In genomic region chrX:77407925-77408324, GRCm38 (mm10) we compare ENCODE assay signal across 27 mouse cellular contexts.
DNase-seq lines count a peak whose midpoint lies in the region; ATAC-seq and TF ChIP-seq lines count a peak whose summit lies in the region.
"Had no signal": no experiment of that assay in that cellular context is flagged by ENCODE, and none has a peak within 500 bp of the region (broad histone marks: within the 10 kb centered on the region; RNA-seq: fewer than 3 reads in every experiment).

No protein-coding gene starts in this region.

- TF ChIP-seq CTCF in lung, postnatal 0 days (IDR thresholded peaks at IDR 0.05) = no peak

- no peaks in the 10 kb centered on the region for H3K27me3 ChIP-seq in lung, postnatal 0 days (replicated peaks; ENCODE audit: insufficient read depth, low read length)
- H3K27me3 ChIP-seq in midbrain, embryonic 15.5 days (replicated peaks) = no peaks in the 10 kb centered on the region
- H3K27me3 ChIP-seq: CH12.LX; embryonic facial prominence, embryonic 13.5 days; forebrain, embryonic 13.5 days; hindbrain, embryonic 12.5 days; hindbrain, embryonic 15.5 days had no signal

- H3K27ac ChIP-seq in lung, postnatal 0 days (ENCODE audit: low read length) = no peak overlapping the region
- H3K27ac ChIP-seq in midbrain, embryonic 15.5 days = no peak overlapping the region
- H3K27ac ChIP-seq: embryonic facial prominence, embryonic 10.5 days; embryonic facial prominence, embryonic 13.5 days; forebrain, embryonic 10.5 days; forebrain, embryonic 13.5 days; heart, adult 2 months; hindbrain, embryonic 12.5 days; hindbrain, embryonic 15.5 days had no signal

- peak; percentile 34; the same call in 1 of the 2 replicates for TF ChIP-seq EP300 in lung, postnatal 0 days (IDR thresholded peaks at IDR 0.05)

- no peak overlapping the region for H3K9ac ChIP-seq in lung, postnatal 0 days (replicated peaks; ENCODE audit: low read depth)
- no peak overlapping the region for H3K9ac ChIP-seq in midbrain, embryonic 15.5 days
- H3K9ac ChIP-seq: embryonic facial prominence, embryonic 13.5 days; forebrain, embryonic 13.5 days; hindbrain, embryonic 12.5 days; hindbrain, embryonic 15.5 days had no signal

- H3K4me3 ChIP-seq in lung, postnatal 0 days (ENCODE audit: low read depth, low read length) = no peak overlapping the region
- no peak overlapping the region for H3K4me3 ChIP-seq in midbrain, embryonic 15.5 days
- H3K4me3 ChIP-seq: embryonic facial prominence, embryonic 10.5 days; embryonic facial prominence, embryonic 13.5 days; forebrain, embryonic 10.5 days; forebrain, embryonic 13.5 days; heart, adult 2 months; hindbrain, embryonic 12.5 days; hindbrain, embryonic 15.5 days had no signal

- WGBS in lung, postnatal 0 days = 55% methylated on average over 3 of the region's 3 CpGs
- 52% methylated on average over 3 of the region's 3 CpGs for WGBS in midbrain, embryonic 15.5 days

- H3K4me1 ChIP-seq in lung, postnatal 0 days (ENCODE audit: insufficient read depth, low read depth, low read length) = no peaks in the 10 kb centered on the region; the same call in 1 of the 2 replicates
- H3K4me1 ChIP-seq in midbrain, embryonic 15.5 days = no peaks in the 10 kb centered on the region
- H3K4me1 ChIP-seq: embryonic facial prominence, embryonic 10.5 days; embryonic facial prominence, embryonic 13.5 days; forebrain, embryonic 10.5 days; forebrain, embryonic 13.5 days; hindbrain, embryonic 12.5 days; hindbrain, embryonic 15.5 days had no signal

- no peak overlapping the region for H3K4me2 ChIP-seq in lung, postnatal 0 days (replicated peaks; ENCODE audit: low read depth, low read length)
- H3K4me2 ChIP-seq in midbrain, embryonic 15.5 days = no peak overlapping the region
- H3K4me2 ChIP-seq: embryonic facial prominence, embryonic 13.5 days; forebrain, embryonic 13.5 days; heart, embryonic 11.5 days; hindbrain, embryonic 12.5 days; hindbrain, embryonic 15.5 days had no signal

- H3K9me3 ChIP-seq in lung, postnatal 0 days (ENCODE audit: low read length) = no peaks in the 10 kb centered on the region
- H3K9me3 ChIP-seq in midbrain, embryonic 15.5 days = no peaks in the 10 kb centered on the region
- H3K9me3 ChIP-seq: embryonic facial prominence, embryonic 10.5 days; embryonic facial prominence, embryonic 13.5 days; forebrain, embryonic 10.5 days; forebrain, embryonic 13.5 days; G1E; hindbrain, embryonic 12.5 days; hindbrain, embryonic 15.5 days had no signal

- 0 out of 2 replicates have a peak, but pooled peaks have one; percentile 19 for ATAC-seq in lung, postnatal 0 days
- ATAC-seq in midbrain, embryonic 15.5 days (replicated peaks) = no peak
- ATAC-seq: forebrain, embryonic 13.5 days; forebrain, embryonic 16.5 days; Patski had no signal

- peak; percentile 19 for DNase-seq in heart, adult 8-10 months (ENCODE audit: low spot score)
- DNase-seq in heart, adult 11 months = no peak
- DNase-seq in lung, postnatal 0 days (ENCODE audit: low spot score) = peak; percentile 57
- no peak for DNase-seq in lung, postnatal 14 days
- peak; percentile 53 for DNase-seq in brain, adult 2 months (ENCODE audit: low read depth, low spot score)
- DNase-seq: adrenal gland, adult 2 months; adrenal gland, postnatal 14 days; B cell, adult 2 months; cerebellum, adult 11-12 months; cerebellum, adult 8-10 months; cerebellum, postnatal 10 days; cerebellum, postnatal 36 days; embryo, embryonic 11 days; gastrocnemius, postnatal 25 days; heart, adult 2 months had no signal

- H3K36me3 ChIP-seq in lung, postnatal 0 days (ENCODE audit: insufficient read depth, low read length) = no peaks in the 10 kb centered on the region
- no peaks in the 10 kb centered on the region for H3K36me3 ChIP-seq in midbrain, embryonic 15.5 days (replicated peaks)
- H3K36me3 ChIP-seq: embryonic facial prominence, embryonic 10.5 days; embryonic facial prominence, embryonic 13.5 days; forebrain, embryonic 10.5 days; G1E; hindbrain, embryonic 12.5 days; hindbrain, embryonic 15.5 days had no signal

Comparison
In these comparisons a context has a peak if more than half of its experiments do, and no peak if none do; other contexts are left out.
1. DNase-seq: peak in heart, adult 8-10 months (single experiment), lung, postnatal 0 days (single experiment) and brain, adult 2 months (single experiment); none in heart, adult 11 months (single experiment) and lung, postnatal 14 days (single experiment).